Mouse (Mus musculus): ENCODE results near the gene Msi2.

GRCm38 (mm10) chr11:88690556-88691287 is 27.6 kb downstream of the Msi2 start:
- TF ChIP-seq CTCF (IDR thresholded peaks at IDR 0.05; ENCODE audit: control insufficient read depth, insufficient read depth, low read length) = no peak
- TF ChIP-seq POLR2A (IDR thresholded peaks at IDR 0.05; ENCODE audit: borderline replicate concordance, control insufficient read depth, low read depth, low read length) = no peak
